Mouse (Mus musculus) midbrain, embryonic 13.5 days (tissue): ENCODE data around the gene Fcgrt. TPM values are rescaled to one million over a fixed set of nuclear protein-coding genes. Genes with fewer than 3 reads are reported as not detected.

Experiments
- ATAC-seq: fragments of 200-750 bp; cut with Nextera tagmentation; 2 replicates; pipeline ENCODE4 v1.8.0; 2017; ENCODE audit warnings: mild to moderate bottlenecking, moderate TSS enrichment, moderate library complexity
- H3K27ac ChIP-seq: fragments of 300-500 bp; sonication (generic); 2 replicates; pipeline ENCODE4 v1.5.1; 2015; ENCODE audit warnings: inconsistent platforms, mild to moderate bottlenecking, moderate library complexity
- H3K27me3 ChIP-seq: fragments of 300-500 bp; sonication (generic); 2 replicates; pipeline ENCODE4 v1.6.1; 2015; ENCODE audit warnings: mild to moderate bottlenecking, inconsistent platforms
- H3K36me3 ChIP-seq: fragments of 300-500 bp; sonication (generic); 2 replicates; pipeline ENCODE4 v1.6.1; 2015; ENCODE audit warnings: mild to moderate bottlenecking, inconsistent platforms
- H3K4me1 ChIP-seq: fragments of 300-500 bp; sonication (generic); replicated peaks from 2 replicates; pipeline ENCODE4 v1.6.1; 2015; ENCODE audit warnings: inconsistent platforms
- H3K4me2 ChIP-seq: fragments of 300-500 bp; sonication (generic); replicated peaks from 2 replicates; pipeline ENCODE4 v1.6.1; 2015; ENCODE audit warnings: moderate library complexity, mild to moderate bottlenecking, inconsistent platforms
- H3K4me3 ChIP-seq: fragments of 300-500 bp; sonication (generic); replicated peaks from 2 replicates; pipeline ENCODE4 v1.5.1; 2015; ENCODE audit warnings: mild to moderate bottlenecking, inconsistent platforms
- H3K9ac ChIP-seq: fragments of 300-500 bp; sonication (generic); replicated peaks from 2 replicates; pipeline ENCODE4 v1.6.1; 2015; ENCODE audit warnings: mild to moderate bottlenecking, inconsistent platforms
- H3K9me3 ChIP-seq: fragments of 300-500 bp; sonication (generic); 2 replicates; pipeline ENCODE4 v1.6.1; 2016; ENCODE audit warnings: mild to moderate bottlenecking, inconsistent platforms
- WGBS: fragments of 180-500 bp; shearing (Covaris S2); methylation state at CpG from one replicate; pipeline ENCODE4 v1.1.7; 2015; 5-methylcytosine and 5-hydroxymethylcytosine counted together
- polyA plus RNA-seq: library from polyadenylated mRNA; unstranded; fragments of >200 nt; fragmentation: Nextera tagmentation; extraction: Ambion mirVana; gene quantifications from 2 replicates; pipeline ENCODE4 v1.2.1, GENCODE M21; 2015

Fcgrt gene
- polyA plus RNA-seq, 1 experiment from 2014 or later = 17.6 TPM

DNA sequence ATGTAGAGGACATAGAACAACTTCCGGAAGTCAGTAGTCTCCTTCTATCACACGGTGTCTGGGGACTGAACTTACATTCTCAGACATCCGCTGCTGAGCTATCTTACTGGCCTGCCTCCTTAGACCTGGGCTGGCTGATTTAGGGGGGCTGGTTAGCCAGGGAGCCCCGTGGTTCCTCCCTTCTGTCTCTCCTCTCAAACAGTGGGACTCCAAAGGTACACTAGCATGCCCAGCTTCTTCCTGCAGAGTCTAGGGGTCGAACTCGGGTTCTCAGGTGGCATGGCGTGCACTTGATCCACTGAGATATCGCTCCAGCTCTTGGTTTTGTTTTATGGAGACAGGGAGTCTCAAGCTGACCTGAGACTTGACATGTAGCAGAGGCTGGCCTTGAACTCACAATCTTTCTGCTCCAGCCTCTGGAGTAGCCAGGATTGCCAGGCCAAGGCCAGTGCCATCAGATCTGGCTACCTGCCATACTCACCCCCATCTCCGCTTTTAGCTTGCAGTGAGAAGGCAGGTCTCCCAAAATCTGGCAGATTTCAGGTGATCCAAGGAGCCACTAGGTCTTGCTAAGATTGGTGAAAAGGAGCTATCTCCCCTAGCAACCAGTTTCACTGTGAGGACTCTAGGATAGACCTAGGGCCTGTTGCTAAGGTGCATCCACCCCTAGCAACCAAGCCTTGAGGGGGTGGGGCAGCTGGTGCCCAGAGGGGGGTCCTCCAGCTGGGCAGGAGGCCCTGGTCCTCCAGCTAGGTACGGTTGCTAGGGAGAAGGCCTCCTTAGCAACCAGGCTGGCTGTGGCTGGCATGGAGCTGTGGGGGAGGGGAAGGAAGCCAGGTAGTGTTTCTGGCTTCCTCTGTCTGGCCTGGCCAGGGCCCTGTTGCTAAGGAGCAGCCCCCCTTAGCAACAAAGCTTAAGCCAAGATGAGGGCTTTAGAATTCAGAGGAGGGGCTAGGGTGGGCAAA is 44.8 kb downstream of the Fcgrt start:
- Histone ChIP-seq H3K27me3 (no peaks in the 10 kb centered on the region), H3K4me2 (peak overlapping the region; percentile 26), H3K9ac (peak overlapping the region; percentile 41), H3K4me3 (no peak overlapping the region), H3K27ac (peak overlapping the region; percentile 77), H3K4me1 (peaks cover 46% of the 10 kb centered on the region), H3K36me3 (no peaks in the 10 kb centered on the region), H3K9me3 (no peaks in the 10 kb centered on the region)
- ATAC-seq = peak; percentile 35
- WGBS = 72% methylated on average over 10 of the region's 10 CpGs

GRCm38 (mm10) chr7:45056972-45057348 is 46.7 kb downstream of the Fcgrt start:
- no peak for ATAC-seq
- H3K9ac ChIP-seq = no peak overlapping the region

GRCm38 (mm10) chr7:45056329-45056971 is 47.2 kb downstream of the Fcgrt start:
- Histone ChIP-seq H3K27ac (no peak overlapping the region), H3K4me2 (no peak overlapping the region), H3K9me3 (no peaks in the 10 kb centered on the region), H3K27me3 (no peaks in the 10 kb centered on the region), H3K4me1 (peaks cover 41% of the 10 kb centered on the region), H3K4me3 (no peak overlapping the region), H3K9ac (no peak overlapping the region), H3K36me3 (no peaks in the 10 kb centered on the region)
- no peak for ATAC-seq
- WGBS = 63% methylated on average over 14 of the region's 14 CpGs

More at GRCm38 (mm10) chr7:45056972-45057348, 46.7 kb downstream of the Fcgrt start:
- Histone ChIP-seq H3K4me2 (no peak overlapping the region), H3K27me3 (no peaks in the 10 kb centered on the region), H3K36me3 (no peaks in the 10 kb centered on the region), H3K27ac (no peak overlapping the region), H3K4me1 (peaks cover 41% of the 10 kb centered on the region), H3K4me3 (no peak overlapping the region), H3K9me3 (no peaks in the 10 kb centered on the region)

GRCm38 (mm10) chr7:45053931-45054510 is 49.6 kb downstream of the Fcgrt start:
- Histone ChIP-seq H3K27me3 (no peaks in the 10 kb centered on the region), H3K4me1 (peaks cover 42% of the 10 kb centered on the region), H3K4me3 (peak overlapping the region; percentile 99), H3K27ac (peak overlapping the region; percentile 100), H3K4me2 (peak overlapping the region; percentile 91), H3K9me3 (no peaks in the 10 kb centered on the region), H3K9ac (peak overlapping the region; percentile 97), H3K36me3 (peaks cover 16% of the 10 kb centered on the region)
- peak; percentile 87 for ATAC-seq
- under 1% methylated on average over 33 of the region's 33 CpGs for WGBS

- no peaks in the 10 kb centered on the region for H3K9me3 ChIP-seq
- no peaks in the 10 kb centered on the region for H3K27me3 ChIP-seq
- peak overlapping the region; percentile 100 for H3K27ac ChIP-seq
- WGBS = under 1% methylated on average over 42 of the region's 59 CpGs
- H3K9ac ChIP-seq = peak overlapping the region; percentile 97
- H3K4me3 ChIP-seq = peak overlapping the region; percentile 99
- peaks cover 23% of the 10 kb centered on the region for H3K36me3 ChIP-seq
- peak overlapping the region; percentile 91 for H3K4me2 ChIP-seq
- H3K4me1 ChIP-seq = peaks cover 35% of the 10 kb centered on the region
- ATAC-seq = peak; percentile 61
Measured at GRCm38 (mm10) chr7:45053117-45053930, 50.3 kb downstream of the Fcgrt start.

GRCm38 (mm10) chr7:45052862-45053116 is 50.9 kb downstream of the Fcgrt start, which contains the start of gene Prr12:
Gene Prr12, minus strand, starts transcription at chr7:45052881.
- H3K9me3 ChIP-seq = no peaks in the 10 kb centered on the region
- H3K36me3 ChIP-seq = peaks cover 29% of the 10 kb centered on the region
- peak within 1 kb of the TSS; percentile 100 for H3K27ac ChIP-seq
- peak within 1 kb of the TSS; percentile 99 for H3K4me3 ChIP-seq
- H3K27me3 ChIP-seq = no peaks in the 10 kb centered on the region
- H3K4me2 ChIP-seq = peak within 1 kb of the TSS; percentile 91
- peak within 1 kb of the TSS; percentile 97 for H3K9ac ChIP-seq
- WGBS = 0% methylated on average over 5 of the region's 18 CpGs
- peaks cover 35% of the 10 kb centered on the region for H3K4me1 ChIP-seq
- no peak for ATAC-seq

GRCm38 (mm10) chr7:45052181-45052861 is 51.3 kb downstream of the Fcgrt start:
- H3K4me2 ChIP-seq = peak overlapping the region; percentile 91
- peak overlapping the region; percentile 100 for H3K27ac ChIP-seq
- H3K9ac ChIP-seq = peak overlapping the region; percentile 97
- no peaks in the 10 kb centered on the region for H3K9me3 ChIP-seq
- peaks cover 35% of the 10 kb centered on the region for H3K4me1 ChIP-seq
- peaks cover 33% of the 10 kb centered on the region for H3K36me3 ChIP-seq
- ATAC-seq = no peak
- under 1% methylated on average over 38 of the region's 38 CpGs for WGBS
- peak overlapping the region; percentile 99 for H3K4me3 ChIP-seq
- H3K27me3 ChIP-seq = no peaks in the 10 kb centered on the region

DNA sequence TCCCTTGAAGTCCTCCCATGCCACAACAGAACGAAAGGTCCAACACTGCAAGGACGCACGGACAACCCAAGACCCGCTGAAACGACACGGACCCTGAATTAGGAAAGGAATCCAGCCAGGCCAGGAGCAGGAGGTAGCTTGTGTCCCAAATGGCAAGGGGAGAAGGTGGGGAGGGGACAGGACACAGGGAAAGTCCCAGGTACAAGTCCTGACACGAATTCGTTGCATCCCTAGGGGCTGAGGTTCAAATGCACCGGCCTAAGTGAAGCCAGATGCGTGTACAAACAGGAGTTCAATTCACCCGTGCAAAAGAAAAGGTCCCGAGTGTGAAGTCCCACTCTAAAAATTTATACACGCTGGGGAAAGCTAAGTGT is 52.1 kb downstream of the Fcgrt start:
- Histone ChIP-seq H3K4me3 (peak overlapping the region; percentile 99), H3K27me3 (no peaks in the 10 kb centered on the region), H3K4me1 (peaks cover 35% of the 10 kb centered on the region), H3K27ac (peak overlapping the region; percentile 100), H3K9ac (peak overlapping the region; percentile 97), H3K36me3 (peaks cover 41% of the 10 kb centered on the region), H3K9me3 (no peaks in the 10 kb centered on the region), H3K4me2 (peak overlapping the region; percentile 91)
- 1% methylated on average over 13 of the region's 13 CpGs for WGBS
- ATAC-seq = no peak

- Histone ChIP-seq H3K9me3 (no peaks in the 10 kb centered on the region), H3K4me1 (peaks cover 35% of the 10 kb centered on the region), H3K4me2 (peak overlapping the region; percentile 91), H3K4me3 (peak overlapping the region; percentile 99), H3K36me3 (peaks cover 46% of the 10 kb centered on the region), H3K9ac (peak overlapping the region; percentile 97), H3K27ac (peak overlapping the region; percentile 100), H3K27me3 (no peaks in the 10 kb centered on the region)
- peak; percentile 56 for ATAC-seq
- 1% methylated on average over 16 of the region's 16 CpGs for WGBS
Measured at GRCm38 (mm10) chr7:45050945-45051600, 52.6 kb downstream of the Fcgrt start.

DNA sequence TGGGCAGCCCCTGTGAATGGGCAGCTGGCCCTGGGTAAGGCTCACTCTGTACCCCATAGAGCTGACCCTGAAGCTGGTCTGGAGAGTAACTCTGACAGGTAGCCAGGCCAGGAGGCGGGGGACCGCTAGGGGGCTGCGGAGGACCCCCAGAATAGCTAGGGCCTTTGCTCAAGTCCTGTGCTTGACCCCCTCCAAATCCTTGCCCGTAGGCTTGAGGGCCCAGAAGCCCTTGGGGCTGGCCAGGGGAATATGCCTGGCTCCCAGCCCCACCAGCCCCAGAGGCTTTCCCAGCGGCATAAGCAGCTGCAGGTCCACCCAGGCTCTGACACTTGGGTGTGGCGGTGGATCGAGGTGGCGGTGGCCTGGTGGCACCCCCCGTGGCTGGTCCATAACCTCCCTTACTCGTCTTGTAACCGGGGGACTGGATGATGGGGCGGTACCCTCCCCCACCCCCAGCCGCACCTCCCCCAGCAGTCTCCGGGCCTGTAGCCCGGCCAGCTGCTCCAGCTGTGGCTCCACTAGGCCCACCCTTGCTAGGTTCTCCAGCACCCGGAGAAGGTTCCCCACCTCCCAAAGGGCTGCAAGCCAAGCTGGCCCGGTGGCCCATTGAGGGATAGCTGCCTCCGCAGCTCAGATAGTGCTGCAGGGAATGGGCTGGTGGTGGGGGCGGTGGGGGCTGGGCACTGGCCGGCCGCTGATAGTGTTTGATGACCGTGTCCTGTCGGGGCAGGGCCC is 54.6 kb downstream of the Fcgrt start:
- Histone ChIP-seq H3K4me3 (no peak overlapping the region), H3K4me1 (peaks cover 30% of the 10 kb centered on the region), H3K27ac (no peak overlapping the region), H3K36me3 (peaks cover 66% of the 10 kb centered on the region), H3K27me3 (no peaks in the 10 kb centered on the region), H3K9ac (no peak overlapping the region), H3K4me2 (no peak overlapping the region), H3K9me3 (no peaks in the 10 kb centered on the region)
- WGBS = 93% methylated on average over 23 of the region's 23 CpGs
- no peak for ATAC-seq
